Mouse (Mus musculus): Measurements from ENCODE around the gene Zfhx3.

DNA sequence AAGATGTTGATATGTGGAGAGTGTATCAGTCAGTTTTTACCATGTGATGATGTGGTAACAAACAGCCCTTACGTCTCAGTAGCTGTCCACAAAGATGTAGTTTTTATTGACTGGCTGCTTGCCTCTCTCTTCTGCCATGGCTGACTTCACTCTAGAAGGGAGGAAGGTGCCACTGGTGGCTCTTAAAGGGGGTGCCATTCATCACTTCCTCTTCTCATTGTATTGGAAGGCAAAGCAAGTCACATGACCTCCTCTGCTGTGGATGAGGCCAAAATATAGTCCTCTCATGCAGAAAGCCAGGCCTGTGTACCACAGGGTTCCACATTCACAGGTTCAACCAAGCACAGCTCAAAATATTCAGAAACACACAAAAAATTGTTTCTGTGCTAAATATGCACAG is 688.6 kb downstream of the Zfhx3 start:
- TF ChIP-seq CTCF (conservative IDR thresholded peaks at IDR 0.05; ENCODE audit: insufficient read depth, insufficient read length, low read depth, low read length) (no peak), POLR2A (IDR thresholded peaks at IDR 0.05; ENCODE audit: low read depth, low read length) (no peak)

Data from kidney, adult 2 months (tissue).